Mouse (Mus musculus) right cerebral cortex, adult 18-20 months (tissue): ENCODE measurements around the gene Lonp2.

Experiments used
- DNase-seq: peaks from one replicate; pipeline ENCODE4 v3.0.0; 2022; ENCODE audit warnings: mixed read lengths

The Lonp2 gene

DNA sequence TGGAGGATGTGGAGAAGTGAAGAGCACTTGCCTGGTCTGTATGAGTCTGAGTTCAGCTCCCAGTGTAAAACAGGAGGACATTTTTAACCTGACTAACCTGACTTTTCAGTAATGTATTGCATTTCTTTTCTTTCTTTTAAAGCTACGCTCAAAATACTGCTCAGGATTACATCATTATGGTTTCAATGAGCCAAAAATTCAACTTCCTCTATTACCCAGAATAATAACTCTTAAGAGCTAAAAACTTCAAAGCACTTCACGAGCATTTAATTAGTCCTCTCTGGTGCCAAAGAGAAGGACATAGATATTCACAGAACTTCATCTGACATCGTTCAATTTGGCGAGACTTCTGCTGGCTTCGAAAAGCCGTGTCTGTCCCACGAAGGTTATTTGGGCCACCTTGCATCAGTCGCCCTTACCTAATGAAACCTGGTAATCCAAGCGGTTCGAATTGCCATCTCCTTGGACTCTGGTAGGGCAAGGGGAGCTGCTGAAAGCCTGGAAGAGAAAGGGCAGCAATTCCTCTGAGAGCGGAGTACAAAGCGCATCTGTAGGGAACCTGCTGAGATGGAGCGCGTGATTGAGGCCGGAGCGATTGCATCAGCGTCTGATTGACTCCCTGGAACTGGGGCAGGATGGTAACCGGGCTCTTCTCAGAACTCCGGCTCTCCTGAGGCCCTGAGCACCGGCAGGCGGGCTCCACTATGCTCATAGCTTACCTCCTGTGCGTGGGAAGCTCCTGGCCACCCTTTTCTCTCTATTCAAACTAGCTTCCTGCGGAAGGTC, 133.3 kb downstream of the Lonp2 start:
- peak; percentile 60 for DNase-seq

DNA sequence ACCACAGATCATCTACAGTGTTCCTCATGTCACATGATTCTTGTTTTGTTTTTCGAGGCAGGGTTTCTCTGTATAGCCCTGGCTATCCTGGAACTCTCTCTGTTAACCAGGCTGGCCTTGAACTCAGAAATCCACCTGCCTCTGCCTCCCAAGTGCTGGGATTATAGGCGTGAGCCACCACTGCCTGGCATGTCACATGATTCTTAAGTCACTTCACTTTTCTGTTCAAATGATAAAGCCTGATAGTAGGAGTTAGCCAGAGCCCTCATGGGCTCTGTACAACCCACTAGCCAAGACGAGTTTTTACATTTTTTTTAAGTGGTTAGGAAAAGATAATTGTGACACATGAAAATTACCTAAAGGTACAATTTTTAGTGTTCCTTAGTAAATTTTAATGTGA, 134.8 kb downstream of the Lonp2 start:
- DNase-seq: no peak

DNA sequence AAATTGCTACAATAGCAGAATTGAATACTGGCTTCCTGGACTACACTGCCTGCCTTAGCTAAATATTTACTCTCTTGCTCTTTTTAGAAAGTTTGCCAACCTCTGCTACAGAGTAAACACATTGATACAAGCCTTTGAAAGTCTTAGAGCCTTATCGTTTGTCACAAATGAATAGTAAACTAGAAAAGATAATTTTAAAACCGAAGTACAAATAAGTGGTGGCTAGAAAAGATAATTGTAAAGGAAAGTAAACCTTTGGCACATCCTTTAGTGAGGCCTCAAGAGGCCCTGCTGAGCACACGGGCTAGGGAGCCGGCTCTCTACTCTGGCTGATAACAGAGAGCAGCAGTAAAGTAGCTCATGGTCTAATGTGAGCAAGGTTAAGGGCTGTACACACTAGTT, 135.2 kb downstream of the Lonp2 start:
- DNase-seq: no peak

DNA sequence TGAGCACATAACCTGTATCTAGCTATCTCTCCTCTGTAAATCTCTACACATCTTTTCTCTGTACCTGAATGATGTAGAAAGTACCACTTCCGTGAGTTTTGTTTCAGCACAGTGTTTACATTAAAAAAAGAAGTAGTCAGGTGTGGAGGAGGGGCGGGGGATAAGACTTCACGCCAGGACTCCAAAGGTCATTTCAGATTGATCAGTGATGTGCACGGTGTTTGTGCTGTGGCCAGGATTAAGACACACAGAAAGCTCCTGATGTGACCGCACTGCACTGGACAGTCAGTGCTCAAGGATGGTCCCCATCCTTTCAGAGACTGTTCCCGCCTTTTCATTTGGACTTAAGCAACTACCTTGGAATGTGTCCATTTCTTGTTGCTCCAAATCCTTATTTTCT, 136.9 kb downstream of the Lonp2 start:
- no peak for DNase-seq

DNA sequence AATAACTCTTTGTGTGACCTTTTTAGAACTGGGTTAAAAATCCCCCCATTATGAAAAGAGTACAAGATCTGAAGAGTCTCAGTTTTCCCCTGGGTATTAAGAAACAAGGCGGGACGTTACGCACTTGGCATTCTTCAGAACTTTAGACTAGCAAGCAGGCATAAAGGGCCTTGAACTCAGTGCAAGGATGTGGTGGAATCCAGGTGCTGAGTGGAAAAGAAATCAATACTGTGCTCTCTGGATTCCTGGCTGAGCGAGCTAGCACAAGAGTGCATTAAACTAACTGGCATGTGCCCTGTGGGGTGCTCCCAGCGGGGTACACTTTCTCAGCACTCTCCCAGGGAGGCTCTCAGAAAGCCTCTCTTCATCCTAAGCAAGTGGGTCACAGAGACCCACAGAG, 139.0 kb downstream of the Lonp2 start:
- no peak for DNase-seq

DNA sequence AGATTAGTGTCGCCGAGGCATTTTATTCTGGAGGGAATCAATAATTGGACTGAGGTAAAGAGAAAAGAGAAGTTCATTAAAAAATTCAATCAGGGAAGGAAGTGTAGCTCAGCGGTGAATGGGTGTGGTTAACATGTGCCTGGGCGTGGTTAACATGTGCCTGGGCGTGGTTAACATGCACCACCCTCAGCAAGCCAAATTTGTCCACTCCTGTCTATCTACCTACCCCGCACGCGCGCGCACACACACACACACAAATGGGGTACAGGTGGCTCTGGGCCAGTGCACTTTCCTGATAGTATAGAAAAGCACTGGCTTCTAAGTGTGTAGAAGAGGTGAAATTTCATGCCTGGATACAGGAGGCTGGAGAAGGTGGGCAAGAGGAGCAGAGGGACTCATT, 141.3 kb downstream of the Lonp2 start:
- DNase-seq: no peak

DNA sequence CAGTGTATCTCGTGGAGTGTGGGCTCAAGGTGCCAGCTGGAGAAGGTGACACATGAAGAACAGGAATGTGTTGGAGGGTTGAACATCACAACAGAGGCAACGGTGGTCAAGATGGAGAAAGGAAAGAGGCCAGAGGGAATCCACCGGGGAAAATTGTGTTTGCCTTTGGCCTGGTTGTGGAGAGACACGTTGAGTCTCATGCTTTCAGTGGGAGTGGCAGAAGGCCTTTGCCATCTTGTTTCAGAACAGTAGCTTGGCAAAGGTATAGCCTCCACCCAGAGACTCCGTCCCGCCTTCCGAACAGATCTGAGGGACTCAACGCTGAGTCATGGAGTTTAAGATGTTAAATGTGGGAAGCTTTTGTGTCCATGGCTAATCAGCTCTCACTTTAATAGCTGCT, 141.8 kb downstream of the Lonp2 start:
- no peak for DNase-seq

DNA sequence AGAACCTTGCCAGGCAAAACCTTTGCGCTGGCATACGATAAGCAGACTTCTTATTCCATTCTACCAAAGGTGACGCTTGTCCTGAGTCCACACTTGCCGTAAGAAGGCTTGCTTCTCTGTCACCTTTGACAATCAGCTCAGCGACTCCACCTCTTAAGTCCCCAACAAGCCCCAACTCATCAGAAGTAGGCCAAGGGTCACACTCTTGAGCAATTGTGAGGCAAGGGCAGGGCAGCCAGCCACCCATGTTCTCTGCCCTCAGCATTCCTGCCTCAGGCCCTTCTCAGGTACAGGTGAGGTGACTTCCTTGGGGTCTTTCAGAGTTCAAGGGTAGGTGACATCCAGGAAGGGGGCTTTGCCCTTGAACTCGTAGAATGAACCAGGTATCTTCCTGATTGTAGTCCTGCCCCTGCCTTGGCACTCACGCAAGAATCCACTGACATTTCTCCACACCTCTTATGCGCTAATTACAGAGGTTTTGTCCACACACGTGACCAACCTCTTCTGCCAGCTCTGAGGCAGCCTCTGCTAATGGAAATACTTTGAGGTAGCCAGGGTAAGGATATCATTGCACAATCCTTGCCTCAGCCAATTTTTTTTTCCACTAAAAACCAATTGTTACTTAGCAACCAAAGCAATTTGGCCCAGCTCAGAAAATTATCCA, 142.8 kb downstream of the Lonp2 start:
- no peak for DNase-seq

DNA sequence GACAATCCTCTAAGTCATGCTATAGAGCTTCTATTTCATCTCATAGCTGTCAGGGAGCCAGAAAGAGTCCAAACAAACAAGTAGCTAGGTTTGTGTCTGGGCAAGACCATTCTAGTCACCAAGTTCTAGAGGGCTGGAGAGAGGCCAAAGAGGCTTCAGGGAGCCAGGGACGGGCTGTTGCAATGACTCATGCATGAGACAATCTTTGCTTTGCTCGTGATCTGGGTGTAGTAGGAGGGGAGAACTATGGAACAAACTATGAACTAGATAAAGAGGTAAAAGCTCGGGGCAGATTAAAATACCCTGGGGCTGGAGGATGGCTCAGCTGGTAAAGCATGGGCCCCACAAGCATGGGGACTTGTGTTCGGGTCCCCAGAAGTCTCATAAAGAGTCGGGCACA, 144.7 kb downstream of the Lonp2 start:
- peak; percentile 59 for DNase-seq

DNA sequence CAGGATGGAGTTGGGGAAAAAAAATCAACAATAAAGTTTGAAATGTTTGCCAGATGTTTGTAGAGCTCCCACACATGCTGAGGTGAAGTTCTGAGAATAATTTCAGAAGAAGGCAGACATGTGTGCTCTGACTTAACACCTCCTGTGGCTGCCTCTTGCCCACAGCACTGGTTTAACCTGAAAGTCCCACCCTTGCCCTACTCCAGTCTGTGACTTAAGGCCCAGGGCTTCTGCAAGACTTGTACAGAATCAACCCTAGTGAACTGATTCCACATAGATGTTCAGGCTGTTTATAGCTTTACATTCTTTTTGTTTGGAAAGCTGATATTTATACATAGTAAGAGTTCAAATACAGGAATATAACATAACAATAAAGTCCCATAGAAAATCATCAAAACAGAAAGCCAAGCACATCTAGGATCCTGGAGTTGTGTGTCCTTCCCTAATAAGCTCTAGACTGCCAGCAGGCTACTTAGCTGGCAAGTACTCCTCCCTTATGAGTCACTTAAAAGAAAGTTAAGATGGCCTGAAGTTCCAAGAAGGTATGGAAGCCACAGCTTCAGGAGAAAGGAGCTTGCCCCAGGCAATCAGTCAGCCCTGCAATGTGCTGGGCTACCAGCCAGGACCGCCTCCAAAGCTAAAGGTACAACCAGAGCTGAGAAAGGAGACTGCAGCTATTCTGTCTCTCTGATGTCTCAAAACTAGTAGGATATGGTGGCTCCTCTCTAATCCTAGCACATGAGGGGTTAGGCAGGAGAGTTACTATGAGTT, 146.3 kb downstream of the Lonp2 start:
- no peak for DNase-seq
